Mouse (Mus musculus) right cerebral cortex, adult 18-20 months (tissue): Measurements from ENCODE around the gene Tgfbr2.

Experiments
- DNase-seq: peaks from one replicate; pipeline ENCODE4 v3.0.0; 2022; ENCODE audit warnings: mixed read lengths

The Tgfbr2 gene

DNA sequence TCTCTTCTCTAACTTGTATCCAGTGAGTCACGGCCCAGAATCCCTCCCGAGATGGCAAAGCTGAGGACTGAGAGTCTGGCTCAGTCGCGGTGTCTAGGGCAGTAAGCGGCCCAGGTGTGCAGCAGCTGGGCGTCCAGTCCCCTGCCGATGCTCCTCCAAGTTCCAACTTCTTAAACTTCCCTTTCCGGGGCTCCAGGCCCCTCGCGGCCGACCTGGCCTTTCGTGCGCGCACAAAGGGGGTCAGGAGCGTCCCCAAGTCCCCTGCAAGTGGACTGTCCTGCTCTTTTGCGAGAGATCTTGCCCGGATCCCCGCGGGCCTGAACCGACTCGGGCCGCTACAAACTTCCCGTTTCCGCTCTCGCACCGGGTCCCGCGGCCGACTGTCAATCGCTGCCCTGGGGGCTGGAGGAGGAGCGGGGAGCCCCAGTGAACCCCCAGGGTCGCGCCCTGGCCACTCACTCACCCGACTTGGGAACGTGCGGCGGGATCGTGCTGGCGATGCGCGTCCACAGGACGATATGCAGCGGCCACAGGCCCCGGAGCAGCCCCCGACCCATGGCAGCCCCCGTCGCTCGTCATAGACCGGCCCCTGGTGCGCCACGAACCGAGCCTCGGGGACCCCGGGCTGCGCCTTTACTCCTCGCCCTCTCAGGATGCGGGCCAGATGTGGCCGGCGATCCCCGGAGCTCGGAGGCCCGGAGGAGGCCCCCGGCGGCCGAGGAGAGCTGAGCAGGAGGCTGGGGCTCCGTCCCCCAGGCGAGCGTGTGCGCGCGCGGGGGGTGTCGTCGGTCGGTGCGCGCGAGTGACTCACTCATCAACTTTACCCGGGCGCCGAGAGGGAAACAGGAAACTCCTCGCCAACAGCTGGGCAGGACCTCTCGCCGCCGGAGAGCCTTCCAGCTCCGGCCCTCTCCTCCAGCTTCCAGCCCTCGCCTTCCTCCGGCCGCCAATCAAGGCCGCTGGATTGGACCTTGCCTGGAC is at the start of gene Tgfbr2:
Gene Tgfbr2 (minus strand): TSS at position 880 of the 981 bp plus-strand sequence.
- peak; percentile 52 for DNase-seq

DNA sequence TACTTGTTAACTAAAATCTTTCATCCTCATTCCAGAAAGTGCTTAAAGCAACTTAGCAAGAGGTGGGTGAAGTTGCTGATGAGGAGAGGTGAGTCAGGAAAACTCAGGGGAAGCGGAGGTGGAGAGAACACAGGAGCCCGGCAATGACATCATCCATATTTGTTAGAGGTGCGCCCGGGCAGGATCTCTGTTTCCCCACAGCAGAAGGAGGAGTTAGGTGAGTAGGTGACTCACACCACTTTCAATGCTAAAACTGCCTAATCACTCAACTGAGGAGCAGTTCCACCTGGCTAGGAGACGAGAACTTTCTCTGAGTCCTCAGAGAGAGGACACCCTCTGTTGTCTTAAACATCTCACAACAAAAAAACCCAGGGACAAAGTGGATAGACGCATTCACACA is 48.2 kb upstream of the Tgfbr2 start:
- peak; percentile 50 for DNase-seq

DNA sequence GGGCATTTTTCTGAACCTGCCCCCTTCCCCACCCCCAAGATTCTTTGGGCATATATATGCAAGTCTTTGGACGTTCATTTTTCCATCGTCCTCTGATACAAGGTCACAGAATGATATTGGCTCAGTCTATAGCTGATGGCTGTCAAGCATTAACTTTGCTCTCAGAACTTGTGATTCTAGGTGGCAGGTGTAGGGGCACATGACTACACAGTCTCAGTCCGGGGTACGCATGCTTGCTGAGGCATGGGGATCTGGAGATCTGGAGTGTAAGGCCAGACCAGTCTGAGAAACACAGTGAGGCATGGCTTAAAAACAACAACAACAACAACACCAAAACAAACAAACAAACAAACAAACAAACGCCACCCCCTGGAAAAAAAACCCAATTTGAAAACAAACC is 47.5 kb upstream of the Tgfbr2 start:
- no peak for DNase-seq

DNA sequence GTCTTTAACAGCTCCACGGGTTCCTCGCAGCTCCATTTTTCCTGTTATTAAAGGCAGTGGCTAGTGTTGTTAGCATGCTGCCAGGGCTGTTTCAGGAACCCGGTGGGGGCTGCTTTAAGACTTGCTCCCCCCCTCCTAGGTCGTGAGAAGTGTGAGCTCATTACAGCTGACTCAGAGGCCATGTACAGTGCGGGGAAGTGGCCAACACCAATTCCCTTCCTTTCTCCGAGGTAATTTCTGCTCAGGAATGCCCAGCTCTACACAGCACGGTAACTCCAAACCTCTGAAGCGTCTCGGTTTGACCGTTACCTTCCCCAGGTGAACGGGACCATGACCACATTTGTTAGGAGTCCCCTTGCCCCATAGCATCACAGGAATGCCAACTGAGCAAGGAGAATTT is 46.8 kb upstream of the Tgfbr2 start:
- DNase-seq, result no peak

DNA sequence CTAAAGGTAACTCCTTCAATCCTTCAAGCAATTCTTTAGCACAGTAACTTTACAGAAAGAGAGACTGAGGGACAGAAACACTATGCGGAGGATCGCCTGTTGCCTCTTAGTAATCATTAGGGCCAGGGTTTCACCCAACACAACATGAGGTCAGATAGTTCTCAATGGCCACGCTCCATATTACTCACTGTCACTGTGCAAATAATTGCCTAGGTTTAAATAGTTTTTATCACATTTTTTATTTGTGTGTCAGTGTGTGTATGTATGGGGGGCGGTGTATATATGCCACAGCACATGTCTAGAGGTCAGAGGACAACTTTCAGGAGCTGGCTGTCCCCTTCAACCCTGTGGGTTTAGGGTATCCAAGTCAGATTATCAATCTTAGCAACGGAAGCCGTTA is 46.4 kb upstream of the Tgfbr2 start:
- DNase-seq, result no peak

DNA sequence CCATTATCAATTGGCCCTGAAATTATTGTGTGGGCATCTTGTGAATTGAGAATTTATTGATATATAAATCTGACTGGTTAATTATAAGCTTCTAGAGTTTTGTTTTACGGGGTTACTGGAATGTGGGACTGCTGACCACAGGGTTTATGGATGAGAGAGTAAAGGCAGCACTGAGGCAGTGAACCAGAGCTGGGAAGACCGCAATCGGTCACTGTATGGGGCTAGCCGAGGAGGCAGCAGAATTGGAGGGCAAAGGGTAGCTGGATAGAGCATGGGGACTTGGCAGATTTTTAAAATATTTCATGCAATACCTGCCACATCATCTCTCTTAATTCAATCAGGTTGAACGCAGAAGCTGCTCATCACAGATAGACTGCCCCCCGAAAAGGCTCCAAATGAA is 45.5 kb upstream of the Tgfbr2 start:
- no peak for DNase-seq

DNA sequence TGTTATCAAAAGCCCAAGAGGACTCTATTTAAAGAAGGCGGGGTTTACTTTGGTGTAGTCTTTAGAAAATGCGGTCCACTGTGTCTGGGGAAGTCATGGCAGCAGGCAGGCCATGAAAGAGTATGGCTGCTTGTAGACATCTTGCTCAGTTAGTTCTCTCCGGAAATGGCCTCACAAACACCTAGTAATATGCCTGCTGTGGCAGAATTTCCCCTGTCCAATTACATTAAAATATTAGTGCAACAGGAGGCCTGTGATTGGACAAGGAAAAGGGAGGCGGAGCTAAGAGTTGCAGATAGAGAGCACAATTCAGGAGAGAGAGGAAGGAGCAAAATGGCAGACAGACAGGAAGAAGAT is 45.0 kb upstream of the Tgfbr2 start:
- DNase-seq, result no peak

DNA sequence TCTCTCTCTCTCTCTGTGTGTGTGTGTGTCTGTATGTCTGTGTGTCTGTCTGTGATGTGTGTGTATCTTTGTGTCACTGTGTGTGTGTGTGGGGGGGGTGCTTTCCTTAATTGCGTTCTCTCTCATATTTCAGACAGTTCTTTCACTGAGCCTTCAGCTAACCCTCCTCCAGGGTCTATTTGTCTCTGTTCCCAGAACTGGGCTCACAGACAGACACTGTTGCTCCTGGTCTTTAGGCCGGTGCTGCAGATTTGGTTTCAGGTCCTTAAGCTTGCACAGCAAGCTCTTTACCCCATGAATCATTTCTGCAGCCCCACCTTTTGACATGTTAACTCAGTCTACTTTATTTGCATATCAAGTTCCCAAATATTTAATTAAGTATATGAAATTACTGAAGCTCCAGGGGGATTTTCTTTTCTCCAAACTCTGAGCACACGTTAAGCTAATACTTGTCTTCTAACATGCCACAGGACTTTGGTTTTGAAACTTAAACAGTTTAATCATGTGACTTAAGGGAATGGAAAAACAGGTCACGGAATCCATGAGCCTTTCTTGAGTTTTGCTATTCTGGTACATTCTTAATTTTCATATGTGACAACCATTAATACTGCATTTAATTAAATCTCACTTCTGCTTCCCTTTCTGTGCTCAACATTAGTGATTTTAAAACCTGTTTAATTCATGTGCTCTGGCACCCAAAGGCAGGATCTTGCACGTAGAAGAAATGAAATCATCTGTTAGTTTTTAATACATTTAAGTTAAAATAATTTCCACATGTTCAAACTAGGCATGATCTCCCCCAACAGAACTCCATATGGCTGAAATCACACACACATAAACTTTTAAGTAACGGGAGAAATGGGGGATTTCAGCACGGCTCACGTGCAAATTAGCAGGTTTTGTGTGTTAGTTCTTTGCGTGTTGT is 44.3 kb upstream of the Tgfbr2 start:
- no peak for DNase-seq

DNA sequence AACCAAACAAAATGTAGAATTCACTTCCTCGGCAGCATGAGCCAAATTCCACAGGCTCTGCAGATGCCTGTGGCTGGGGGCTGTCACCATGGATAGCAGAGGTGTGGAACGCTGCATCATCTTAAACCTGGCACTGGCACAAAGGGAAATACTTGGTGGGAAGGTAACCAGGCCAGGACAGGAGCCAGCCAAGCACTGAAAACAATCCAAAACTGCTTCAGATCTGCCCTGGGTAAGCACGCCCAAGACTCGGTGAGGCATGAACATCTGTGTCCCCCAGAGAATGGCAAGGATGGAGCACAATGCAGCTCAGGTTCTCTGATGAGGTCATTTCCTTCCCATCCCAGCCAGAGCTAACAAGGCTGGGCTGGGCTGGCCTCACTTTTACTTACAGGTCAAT is 43.6 kb upstream of the Tgfbr2 start:
- no peak for DNase-seq

DNA sequence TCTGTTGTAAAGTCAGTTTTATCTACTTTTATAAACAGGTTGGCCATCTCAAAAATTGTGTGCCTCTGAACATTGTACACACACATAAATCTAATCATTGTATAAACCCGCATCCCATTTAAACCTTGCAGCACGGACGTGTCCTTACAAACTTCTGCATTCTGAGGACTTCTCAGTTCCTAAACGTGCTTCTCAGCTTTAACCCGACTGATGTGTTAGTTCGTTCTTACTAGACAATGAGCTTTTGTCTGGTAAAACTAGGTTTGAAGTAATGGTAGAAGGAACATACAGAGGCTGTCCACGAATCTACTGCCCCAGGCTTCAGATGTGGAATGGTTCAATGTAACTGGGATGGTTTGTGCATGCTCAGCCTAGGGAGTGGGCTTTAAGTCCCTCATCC is 41.9 kb upstream of the Tgfbr2 start:
- DNase-seq, result no peak

DNA sequence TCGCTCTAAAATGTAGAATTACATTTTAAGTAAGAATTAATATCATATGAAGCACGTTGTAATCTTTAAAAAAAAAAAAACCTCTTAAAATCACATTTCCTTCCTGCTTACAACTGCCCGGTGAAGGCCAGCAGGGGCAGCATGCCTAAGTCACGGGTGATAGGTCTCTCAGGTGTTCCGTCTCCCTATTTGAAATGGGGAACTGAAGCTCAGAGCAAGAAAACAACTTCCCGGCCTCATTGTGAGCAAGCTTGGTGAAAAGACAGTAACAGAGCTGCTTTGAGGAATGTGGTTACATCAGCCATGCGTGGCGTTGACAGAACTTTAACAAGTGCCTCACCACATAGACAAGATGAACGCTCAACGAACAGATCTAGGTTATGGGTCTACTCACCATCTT is 41.5 kb upstream of the Tgfbr2 start:
- no peak for DNase-seq

DNA sequence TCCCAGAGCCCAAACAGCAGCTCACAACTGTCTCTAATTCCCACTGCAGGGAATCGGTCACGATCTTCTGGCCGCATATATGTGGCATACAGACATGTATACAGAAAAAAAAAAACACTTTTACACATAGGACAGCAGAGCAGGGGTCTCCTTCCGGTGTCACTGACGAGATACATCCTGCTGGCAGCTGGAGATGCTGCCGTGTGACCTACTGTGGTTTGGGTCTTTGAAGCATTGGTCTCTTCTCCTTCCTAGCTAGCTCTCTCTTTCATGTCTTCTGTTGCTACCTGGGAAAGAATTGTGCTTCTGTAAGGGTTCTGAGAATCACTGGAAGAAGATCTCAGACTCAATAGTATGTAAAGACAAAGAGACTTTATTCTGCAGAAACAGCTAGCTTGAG is 39.1 kb upstream of the Tgfbr2 start:
- no peak for DNase-seq

DNA sequence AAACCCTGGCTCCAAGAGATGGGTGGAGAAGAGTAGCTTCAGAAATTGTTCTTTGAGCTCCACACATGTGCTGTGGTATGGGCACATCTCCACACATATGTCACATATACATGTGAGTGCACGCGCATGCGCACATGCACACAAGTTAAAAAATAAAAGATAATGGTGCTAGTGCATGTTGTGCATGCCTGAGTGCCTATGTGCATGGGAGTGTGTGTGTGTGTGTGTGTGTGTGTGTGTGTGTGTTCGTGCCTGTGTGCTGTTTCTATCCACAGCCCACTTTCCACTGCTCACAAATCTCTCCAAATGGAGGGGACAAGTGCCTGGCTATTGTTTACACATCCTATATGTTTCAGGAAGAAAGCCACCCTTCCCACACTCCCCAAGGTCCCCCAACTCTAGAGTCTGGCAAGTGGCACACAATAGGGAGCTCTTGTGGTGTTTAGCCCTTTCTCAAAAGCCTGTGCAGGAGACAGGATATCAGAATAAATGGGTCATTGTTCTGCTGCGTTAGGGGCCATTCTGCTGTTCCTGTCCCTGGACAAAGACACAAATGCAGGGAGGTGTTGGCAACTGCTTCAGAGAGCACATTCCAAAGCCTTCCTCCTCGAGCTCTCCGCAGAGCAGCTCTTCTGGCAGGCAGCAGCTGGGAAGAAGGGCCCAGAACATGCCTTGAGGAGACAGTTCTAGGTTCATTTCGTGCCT is 37.9 kb upstream of the Tgfbr2 start:
- no peak for DNase-seq

DNA sequence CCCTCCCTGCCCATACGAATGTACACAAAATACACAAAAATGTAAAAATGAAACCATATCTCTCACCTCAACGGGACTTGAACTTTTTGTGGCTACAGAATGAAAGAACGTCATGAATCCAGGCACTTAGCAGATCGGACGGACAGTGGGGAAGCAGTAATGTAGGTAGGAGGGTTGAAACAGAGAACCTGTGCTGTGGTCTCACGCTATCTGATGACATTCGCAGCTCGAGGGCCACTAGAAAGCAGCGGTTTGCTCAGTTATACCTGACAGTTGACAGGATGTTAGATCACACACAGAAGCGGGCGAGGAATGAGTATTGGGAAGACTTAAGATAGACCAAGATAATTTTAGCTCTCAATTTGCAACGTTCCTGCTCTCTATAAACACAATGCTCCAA is 36.9 kb upstream of the Tgfbr2 start:
- DNase-seq, result no peak

DNA sequence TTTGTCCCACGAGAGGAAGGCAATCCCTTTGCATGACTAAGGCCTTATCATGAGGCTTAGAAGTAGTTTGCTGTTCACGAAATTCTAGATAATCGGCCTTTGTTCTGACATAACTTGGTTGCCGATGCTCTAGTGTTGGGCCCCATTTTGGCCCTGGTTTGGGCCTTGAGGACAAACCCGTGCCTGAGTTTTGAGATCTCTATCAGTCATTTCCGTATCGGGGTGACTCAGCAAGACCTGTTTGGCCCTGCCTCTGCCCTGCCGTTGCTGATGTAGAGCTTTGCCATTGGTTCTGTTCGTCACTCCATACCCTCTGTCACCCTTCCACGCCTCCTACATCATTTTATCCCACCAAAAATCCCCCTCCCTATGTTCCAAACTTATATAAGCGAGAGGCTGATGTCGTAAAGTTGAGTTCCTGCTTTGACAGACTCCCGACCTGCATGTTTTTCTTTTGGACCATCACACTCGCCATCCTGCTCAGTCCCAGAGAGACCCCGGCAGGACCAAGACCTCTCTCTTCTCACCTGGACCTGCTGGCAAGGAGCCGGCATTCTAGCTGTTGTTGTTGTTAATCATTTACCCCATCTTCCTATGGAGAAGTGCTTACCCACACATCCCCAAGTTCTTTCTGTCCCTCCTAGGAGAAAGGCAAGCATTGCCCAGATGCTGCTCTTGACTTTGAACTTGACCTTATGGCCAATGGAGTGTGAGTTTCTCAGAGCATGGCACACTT is 33.2 kb upstream of the Tgfbr2 start:
- no peak for DNase-seq

DNA sequence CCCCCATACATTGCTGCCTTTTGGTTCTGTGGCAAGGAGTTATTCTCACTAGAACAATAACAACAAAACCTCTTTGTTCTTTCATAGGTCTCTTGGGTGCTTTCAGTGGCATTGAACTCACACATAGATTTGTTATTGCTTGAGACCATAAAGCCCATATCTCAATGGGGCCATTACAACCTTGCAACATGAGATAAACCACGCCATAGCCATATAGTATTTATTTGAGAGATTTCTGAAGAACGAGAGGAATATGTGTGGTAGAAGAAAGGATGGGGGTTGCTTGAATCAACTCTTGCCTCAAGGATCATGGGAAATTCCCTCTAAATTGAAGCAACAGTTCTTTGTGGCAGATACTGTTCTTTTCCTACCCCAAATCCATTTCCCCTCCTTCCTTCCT is 31.7 kb upstream of the Tgfbr2 start:
- no peak for DNase-seq

DNA sequence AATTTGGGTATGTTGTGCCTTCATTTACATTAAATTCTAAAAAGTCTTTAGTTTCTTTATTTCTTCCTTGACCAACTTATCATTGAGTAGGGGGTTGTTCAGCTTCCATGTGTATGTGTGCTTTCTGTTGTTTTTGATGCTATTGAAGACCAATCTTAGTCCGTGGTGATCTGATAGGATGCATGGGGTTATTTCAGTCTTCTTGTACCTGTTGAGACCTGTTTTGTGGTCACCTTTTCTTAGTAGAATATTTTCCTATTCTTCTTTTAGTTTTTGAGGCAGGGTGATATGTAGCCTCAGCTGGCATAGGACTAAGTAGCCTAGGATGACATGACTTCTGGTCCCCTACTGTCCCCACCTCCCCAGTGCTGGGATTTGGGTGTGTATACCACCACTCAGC is 28.5 kb upstream of the Tgfbr2 start:
- DNase-seq, result no peak

DNA sequence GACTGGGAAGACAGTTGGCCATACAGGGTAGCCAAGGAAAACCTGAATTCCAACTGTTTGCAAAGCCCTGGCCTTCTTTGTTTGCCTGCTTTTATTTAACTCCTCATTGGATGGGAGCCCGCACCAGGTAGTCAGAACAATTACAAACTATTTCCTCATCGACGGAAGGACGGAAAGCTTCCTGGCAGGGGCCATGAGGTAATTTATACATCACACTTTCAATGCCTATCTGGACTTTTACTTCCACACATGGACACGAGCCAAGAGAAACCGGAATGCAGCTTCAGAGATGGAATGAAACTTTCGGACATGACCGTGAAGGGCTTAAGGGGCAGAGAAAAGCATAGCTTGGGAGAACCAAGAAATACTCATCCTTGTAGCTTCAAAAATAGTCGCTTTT is 24.0 kb upstream of the Tgfbr2 start:
- DNase-seq, result no peak

DNA sequence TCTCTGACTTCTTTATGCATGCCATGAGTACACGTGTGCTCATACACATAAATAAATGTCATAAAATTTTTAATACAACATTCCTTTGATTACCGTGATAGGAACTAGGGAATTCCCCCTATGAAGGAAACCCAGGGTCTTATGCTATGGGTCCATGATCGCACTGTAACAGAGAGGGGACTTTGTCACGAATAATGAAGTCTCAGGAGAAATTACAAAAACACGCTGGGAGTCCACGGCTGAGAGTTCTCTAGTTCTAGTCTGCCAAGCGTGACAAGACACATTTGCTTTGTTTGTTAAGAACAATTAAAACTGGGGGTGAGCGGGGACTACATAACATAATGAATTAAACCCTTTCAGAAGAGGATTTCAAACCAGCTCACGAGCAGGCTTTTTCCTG is 23.3 kb upstream of the Tgfbr2 start:
- DNase-seq, result no peak

DNA sequence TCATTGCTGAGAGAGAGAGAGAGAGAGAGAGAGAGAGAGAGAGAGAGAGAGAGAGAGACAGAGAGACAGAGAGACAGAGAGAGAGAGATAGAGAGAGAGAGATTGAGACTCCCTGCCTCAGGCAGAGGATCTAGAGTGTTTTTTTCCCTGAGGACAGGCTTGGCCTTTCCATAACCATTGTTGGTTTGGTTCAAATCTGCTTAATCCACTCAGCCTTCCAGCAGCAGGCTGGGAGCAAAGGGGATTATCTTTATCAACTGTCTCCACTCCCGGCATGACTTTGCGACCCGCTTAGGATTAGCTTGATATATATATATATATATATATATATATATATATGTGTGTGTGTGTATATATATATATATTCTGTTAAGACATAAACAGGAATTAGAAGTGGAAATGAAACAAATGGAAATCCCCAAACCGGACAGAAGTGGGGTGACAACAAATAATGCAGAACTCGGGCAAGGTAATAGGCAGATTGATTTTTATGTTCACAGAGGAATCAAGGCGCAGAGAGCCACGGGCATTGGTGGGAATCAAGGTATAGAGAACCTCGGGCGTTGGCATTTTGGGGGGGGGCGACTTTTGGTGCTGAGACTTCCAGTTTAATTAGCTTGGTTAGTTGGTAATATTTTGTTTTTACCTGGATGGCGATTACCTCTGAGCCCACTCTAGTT is 22.5 kb upstream of the Tgfbr2 start:
- DNase-seq, result no peak

DNA sequence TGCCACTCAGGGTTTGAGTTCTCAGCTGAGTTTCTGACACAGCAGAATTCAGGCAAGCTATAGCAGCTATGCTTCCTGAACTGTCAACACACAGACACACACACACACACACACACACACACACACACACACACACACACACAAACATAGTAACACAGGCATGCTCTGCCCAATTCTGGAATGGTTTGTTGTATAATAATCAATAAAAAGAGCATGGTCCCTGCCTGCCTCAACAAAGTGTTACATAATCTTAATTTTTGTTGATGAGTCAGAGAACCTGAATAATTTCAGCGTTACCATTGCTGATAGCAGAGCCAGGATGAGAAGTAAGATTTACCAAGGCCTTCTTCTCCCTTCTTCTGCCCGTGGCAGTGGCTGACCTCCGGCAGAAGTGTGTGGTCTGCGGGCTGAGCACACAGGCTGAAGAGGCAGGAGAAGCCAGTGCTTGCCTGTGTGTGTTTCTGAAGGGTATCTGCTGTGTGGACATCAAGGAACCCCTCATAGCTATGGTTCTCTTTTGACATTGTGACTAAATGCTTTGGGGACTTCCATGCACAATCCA is 18.8 kb upstream of the Tgfbr2 start:
- no peak for DNase-seq

DNA sequence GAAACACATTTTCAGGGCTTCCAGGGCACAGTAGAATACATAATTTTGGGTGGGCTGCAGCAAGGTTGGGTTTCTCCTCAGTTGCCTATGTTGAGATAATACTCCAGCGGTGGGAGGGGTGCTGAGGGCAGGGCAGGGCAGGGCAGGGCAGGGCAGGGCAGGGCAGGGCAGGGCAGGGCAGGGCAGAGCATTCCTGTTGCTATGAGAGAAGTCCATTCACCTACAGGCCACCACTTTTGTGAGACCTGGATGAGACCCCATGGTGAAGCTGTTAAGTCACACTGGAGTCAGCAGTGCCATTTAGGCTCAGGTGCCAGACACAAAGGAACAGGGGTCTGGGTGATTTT is 18.3 kb upstream of the Tgfbr2 start:
- DNase-seq, result no peak
